Mouse (Mus musculus) heart, postnatal 14 days (tissue): ENCODE results near the gene Sdc1. TPM values are rescaled to one million over a fixed set of nuclear protein-coding genes. Genes with fewer than 3 reads are reported as not detected.
A peak's percentile ranks its signal among the peaks of the same experiment; 100 is the strongest.

Experiments used
- DNase-seq, 2 experiments: peaks; one replicate each; pipeline ENCODE4 v3.0.0; 2021 to 2022
- intact Hi-C: fragments of 180-260 bp; cut with DNase I; formaldehyde crosslinking; loops from one replicate; pipeline ENCODE4 v1.15.1; 2025
- total RNA-seq, 2 experiments: library from RNA; stranded (reverse); gene quantifications; 2 replicates each; pipeline ENCODE4 v1.2.3; 2021

Sdc1 gene
- total RNA-seq, 2 experiments from 2014 or later = 10.9 to 12.2 TPM

DNA sequence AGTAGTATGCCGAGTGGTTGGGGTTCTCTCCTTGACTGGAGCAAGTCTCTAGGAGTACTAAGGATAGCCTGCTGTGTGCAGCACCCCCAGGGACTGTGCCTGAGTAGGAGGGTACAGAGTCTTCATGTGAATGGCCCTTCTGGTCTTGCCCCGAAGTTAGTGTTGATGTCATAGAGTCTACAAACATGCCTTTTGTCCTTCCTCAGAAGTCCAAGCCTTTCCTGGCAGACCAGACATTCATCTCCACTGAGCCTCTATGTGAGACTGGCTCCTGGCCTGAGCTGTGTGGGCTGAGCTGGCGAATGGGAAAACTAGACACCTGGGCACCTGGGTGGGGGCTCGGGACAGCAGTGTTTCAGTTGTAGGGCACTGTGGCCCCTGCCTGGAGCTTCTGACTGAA, 8.7 kb downstream of the Sdc1 start:
- no peak for DNase-seq
- intact Hi-C loops = no loop called here

- intact Hi-C loops = no loop called here
- no peak for DNase-seq
Measured at GRCm38 (mm10) chr12:8781121-8781520, 10.0 kb downstream of the Sdc1 start.

DNA sequence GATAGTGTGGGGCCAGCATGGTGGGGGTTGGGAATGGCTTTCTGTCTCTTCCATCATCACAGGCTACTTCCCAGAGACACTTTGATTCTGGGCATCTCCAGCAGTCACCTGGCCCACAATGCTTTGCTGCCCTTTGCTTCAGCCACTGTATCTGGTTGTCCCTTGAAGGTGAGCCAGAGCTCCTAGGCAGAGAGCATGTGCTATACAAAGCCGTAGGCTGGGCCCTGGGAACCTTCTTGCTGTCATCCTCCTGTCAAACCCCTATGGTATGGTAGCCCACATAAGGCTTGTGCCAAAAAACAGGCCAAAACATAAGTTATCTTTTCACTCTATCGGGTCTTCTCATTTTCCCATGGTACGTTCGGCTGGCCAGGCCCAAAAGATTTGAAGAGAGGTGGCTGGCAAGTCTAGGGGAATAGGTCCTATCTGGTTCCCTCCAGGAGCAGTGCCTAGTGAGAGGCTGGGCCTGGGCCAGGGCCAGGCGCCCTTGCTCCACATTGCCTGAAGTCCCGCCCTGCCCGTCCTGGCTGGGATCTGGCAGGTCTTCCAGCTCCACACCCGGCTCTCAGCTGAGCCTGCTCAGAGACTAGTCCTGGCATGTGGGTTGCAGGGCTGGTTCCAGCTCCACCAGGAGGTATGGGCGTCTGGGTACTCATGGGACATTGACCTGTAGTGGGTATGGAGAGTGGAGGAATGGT, 10.7 kb downstream of the Sdc1 start:
- DNase-seq = peak; percentile 68 to 78
- intact Hi-C loops = no loop called here

- no peak for DNase-seq
- intact Hi-C loops = no loop called here
Measured at GRCm38 (mm10) chr12:8782565-8782964, 11.4 kb downstream of the Sdc1 start.

- intact Hi-C loops = no loop called here
- DNase-seq = no peak
Measured at GRCm38 (mm10) chr12:8784189-8784588, 13.1 kb downstream of the Sdc1 start.

DNA sequence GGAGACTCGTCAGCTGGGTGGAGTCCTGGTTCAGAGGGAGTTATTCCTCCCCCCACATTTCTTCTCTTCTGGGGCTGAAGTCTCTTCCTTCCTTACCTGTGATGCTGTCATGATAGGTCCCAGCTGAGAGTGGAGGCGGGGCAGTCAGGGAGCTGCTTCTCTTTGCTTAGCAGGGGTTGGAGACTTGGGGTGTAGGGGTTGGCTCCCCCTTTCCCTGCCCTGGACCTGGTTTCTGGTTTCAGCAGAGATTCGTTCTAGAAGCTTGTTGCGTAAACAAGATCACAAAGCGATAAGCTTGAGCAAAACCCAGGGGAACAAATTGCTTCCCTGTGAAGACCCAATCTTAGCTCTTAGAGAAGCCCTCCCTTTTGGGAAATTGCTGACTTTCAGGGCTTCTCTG, 15.4 kb downstream of the Sdc1 start:
- no peak for DNase-seq
- intact Hi-C loops = no loop called here

- intact Hi-C loops = no loop called here
- peak in 1 of 2 experiments; percentile 47 for DNase-seq
Measured at GRCm38 (mm10) chr12:8786984-8787730, 16.0 kb downstream of the Sdc1 start.

GRCm38 (mm10) chr12:8788469-8788868, 17.3 kb downstream of the Sdc1 start:
- intact Hi-C loops = no loop called here

GRCm38 (mm10) chr12:8790615-8791014, 19.5 kb downstream of the Sdc1 start:
- intact Hi-C loops = no loop called here
- DNase-seq = no peak

More at GRCm38 (mm10) chr12:8788469-8788868, 17.3 kb downstream of the Sdc1 start:
- no peak for DNase-seq

- intact Hi-C loops = no loop called here
- no peak for DNase-seq
Measured at GRCm38 (mm10) chr12:8793410-8794051, 22.4 kb downstream of the Sdc1 start.

DNA sequence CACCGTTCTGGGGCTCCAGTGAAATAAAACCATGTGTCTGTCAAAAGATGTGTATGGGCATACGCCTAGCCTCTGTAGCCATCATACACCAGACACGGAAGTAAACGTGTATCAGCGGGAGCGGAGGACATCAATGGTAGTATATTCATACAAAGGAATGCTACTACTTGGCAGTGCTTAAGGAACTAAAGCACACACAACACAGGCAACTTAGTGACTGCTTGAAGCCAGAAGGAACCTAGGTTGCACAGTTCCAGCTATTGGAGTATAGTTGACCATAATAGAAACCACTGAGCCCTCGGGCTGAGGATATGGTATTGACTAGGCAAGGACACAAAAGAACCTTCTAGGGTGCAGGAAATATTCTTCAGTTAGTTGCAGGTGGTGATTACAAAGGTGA, 26.8 kb downstream of the Sdc1 start:
- no peak for DNase-seq
- intact Hi-C loops = no loop called here

DNA sequence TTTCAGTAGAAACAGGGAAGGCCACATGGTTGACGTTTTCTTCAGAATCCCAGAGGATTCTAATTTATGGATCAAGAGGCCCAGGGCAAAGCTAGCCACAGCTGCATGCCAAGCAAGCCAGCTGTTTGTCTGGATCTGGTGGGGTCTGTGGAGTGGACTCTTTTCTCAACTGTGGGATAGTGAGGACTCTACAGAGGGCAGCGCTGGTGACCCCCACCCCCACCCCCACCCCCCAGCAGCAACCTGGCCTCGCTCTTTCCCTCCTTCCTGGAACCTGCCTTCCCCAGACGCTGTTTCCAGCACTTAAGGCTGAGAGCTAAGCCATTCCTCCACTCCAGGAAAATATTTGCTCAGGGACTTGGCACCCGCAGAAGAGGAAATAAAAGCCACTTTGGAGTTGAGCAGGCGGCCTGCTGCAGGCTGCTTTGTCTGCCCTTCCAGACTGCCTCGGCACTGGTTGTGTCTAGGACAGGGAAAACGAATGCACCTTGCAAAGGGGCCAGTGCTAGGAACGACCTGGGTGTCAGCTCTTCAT, 27.4 kb downstream of the Sdc1 start:
- intact Hi-C loops = no loop called here
- DNase-seq = peak in 1 of 2 experiments; percentile 16

- no peak for DNase-seq
- intact Hi-C loops = no loop called here
Measured at GRCm38 (mm10) chr12:8803421-8804076, 32.4 kb downstream of the Sdc1 start.

- no peak for DNase-seq
- intact Hi-C loops = no loop called here
Measured at GRCm38 (mm10) chr12:8804077-8804456, 32.9 kb downstream of the Sdc1 start.

DNA sequence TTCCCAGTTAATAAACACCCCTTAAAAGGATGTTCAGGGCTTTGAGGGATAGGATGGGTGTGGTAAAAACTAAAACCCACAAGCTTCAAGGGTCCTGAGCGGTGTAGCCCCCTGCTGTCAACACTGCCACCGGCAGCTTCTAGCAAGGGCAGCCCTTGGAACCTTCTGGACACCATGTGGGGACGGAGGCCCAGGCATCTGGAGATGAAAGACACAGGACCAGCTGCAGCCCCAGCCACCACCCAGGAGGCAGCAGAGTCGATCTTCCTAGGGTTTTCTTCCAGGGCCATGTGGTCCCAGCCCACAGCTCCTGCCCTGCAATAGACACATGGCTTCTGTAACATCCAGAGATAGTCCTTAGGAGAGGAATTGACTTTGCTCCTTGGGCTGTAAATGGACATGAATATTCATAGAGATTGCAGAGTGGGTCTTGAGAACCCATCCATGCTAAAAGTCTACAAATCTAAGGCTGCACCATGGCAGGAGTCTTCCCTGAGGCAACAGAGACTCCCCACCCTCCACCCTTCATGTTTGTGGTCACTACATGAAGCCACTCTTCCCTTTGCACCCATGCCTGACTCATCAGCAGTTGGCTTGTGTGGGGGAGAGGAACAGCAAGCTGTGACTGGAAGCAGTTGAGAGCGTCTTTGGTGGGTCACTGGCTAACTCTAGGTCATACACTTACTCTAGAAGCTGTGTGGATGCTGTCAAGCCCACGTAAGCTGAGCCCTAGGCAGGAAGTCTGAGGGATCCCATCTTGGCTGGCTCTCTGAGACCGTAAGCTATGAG, 34.0 kb downstream of the Sdc1 start:
- DNase-seq = no peak
- intact Hi-C loops = no loop called here

DNA sequence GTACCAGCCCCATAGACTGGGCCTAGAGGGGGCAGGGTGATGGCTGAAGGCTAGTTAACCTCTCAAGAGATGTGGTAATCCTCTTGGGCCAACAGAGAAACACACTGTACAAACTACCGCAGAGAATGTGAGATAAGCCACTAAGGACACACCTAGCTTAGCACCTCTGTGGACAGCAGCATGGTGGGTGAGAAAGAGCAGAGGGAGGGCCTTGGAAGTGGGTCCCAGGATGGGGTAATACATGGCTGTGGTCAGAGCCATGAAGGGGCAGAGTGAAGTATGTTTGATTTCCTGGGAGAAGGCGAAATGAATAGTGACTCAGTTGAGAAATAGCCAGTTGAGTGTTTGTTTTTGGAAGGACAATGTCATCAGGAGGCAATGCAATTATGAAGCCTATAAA, 38.0 kb downstream of the Sdc1 start:
- intact Hi-C loops = no loop called here
- DNase-seq = no peak

DNA sequence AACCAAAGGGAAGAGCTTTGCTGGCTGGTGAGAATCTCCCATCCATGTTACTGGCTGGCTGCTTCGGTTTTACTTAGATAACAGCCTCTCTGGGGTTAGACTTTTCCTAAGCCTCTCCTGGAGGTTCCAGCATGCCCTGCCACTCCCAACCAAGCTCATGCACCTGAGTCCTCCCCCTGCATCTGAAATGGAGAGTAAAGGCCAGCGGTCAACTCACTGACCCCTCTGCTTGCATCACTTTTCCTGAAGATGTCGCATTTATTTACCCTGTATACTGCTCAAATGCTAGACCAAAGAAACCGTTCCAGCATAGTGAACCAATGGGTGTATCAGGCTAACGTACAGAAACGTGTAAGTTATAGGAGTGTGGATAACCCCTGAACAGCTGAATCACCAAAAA, 38.5 kb downstream of the Sdc1 start:
- DNase-seq = no peak
- intact Hi-C loops = no loop called here

DNA sequence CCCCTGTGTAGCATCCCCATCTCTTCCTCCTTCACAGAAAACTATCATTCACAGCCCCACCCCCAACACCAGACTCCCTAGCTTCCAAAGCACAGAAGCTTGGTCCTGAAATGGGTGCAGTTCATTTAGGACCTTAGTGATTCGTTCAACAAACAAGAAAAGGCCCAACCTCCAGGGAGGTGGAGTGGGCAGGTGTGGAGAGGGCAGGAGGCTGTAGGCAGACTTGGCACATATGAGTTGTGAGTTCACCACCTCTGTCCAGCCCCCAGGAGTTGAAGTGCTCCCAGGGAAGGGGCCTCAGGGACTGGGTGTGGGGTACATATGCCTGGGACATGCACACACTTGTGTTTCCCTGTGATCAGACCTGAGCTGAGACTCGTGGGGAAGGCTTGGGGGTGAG, 39.8 kb downstream of the Sdc1 start:
- DNase-seq = no peak
- intact Hi-C loops = no loop called here

GRCm38 (mm10) chr12:8811441-8811871, 40.3 kb downstream of the Sdc1 start:
- intact Hi-C loops = no loop called here
- peak; percentile 37 to 52 for DNase-seq
